Mouse (Mus musculus) thymus, postnatal 4 days (tissue): ENCODE data around the gene Aqp3.

Experiments
- DNase-seq: peaks from one replicate; pipeline ENCODE4 v3.0.0; 2021

Gene Aqp3

DNA sequence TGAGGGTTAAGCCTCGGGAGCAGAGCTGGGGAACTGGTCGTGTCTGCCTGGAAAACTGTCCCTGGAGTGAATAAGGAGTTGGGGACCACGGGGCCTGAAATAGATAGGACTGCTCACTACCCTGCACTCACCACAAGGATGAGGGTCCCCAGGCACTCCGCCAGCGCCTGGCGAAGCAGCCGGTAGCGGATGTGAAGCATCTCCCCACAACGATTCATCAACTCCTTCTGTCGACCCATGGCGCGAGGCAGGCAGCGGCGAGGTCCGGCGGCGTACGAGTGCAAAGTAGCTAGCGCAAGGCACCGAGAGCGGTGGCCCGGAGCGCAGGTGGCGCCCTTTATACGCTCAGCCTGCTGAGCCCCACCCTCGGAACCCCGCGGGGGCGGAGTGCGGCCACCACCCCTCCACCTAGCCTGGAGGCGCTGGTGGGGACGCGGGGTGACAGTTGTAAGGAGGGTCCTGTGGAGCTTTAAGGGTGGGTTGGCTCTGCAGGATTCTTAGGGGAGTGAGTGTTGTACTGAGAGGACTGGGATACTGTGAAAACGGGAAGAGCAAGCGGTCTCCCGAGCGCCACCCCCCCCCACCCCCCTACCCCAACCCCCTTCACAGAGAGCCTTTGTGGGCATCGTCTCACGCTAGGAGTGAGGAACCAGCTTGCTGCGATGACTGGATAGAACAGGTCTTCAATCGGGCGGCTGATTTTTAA is at the start of gene Aqp3:
Gene Aqp3 (minus strand): TSS at position 313 of the 706 bp plus-strand sequence.
- DNase-seq = peak; percentile 77

GRCm38 (mm10) chr4:41142601-41143000 is 44.6 kb upstream of the Aqp3 start:
- no peak for DNase-seq

DNA sequence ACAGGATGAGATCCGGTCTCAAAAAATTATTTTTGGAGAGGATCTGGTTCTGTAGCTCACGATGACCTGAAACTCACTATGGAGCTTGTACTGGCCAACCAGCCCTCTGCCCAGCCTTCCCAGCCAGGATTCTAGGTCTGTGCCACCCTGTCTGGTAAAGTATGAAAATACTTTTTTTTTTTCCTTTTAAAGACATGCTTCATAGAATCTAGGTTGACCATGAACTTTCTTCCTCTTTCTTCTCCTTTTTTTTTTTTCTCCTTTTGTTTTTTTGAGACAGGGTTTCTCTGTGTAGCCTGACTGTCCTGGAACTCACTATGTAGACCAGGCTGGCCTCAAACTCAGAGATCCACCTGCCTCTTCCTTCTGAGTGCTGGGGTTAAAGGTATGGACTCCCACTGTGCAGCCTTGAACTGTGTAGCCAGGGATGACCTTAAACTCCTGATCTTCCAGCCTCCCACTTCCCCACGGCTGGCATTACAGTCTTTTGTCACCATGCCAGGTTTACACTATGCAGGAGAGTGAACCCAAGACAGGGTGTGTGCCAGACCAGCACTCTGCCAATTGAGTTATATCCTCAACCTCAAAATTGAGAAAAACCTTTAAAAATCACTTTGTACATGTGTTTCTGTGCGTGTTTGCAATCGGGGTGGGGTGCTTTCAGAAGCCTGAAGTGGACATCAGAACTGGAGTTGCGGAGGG is 42.3 kb upstream of the Aqp3 start:
- DNase-seq = no peak

- DNase-seq = peak; percentile 20
Observed at GRCm38 (mm10) chr4:41136811-41137210, 38.8 kb upstream of the Aqp3 start.

DNA sequence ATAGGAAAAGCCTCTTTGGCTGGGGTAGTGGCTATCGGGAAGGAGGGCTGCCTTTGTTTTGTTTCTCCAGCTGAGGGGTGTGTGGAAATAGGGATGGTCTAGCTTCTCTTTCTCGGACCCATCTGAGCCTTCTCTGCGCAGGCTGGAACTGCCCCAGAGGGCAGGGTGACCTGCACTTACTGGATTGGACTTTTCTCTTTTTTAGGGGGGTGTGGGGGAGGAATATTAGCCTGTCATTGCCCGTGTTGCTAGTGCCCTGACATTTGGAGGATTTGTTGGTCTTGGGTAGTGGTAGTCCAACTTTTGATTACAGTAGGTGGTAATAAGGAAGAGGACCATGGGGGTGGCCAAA is 38.4 kb upstream of the Aqp3 start:
- DNase-seq = no peak

DNA sequence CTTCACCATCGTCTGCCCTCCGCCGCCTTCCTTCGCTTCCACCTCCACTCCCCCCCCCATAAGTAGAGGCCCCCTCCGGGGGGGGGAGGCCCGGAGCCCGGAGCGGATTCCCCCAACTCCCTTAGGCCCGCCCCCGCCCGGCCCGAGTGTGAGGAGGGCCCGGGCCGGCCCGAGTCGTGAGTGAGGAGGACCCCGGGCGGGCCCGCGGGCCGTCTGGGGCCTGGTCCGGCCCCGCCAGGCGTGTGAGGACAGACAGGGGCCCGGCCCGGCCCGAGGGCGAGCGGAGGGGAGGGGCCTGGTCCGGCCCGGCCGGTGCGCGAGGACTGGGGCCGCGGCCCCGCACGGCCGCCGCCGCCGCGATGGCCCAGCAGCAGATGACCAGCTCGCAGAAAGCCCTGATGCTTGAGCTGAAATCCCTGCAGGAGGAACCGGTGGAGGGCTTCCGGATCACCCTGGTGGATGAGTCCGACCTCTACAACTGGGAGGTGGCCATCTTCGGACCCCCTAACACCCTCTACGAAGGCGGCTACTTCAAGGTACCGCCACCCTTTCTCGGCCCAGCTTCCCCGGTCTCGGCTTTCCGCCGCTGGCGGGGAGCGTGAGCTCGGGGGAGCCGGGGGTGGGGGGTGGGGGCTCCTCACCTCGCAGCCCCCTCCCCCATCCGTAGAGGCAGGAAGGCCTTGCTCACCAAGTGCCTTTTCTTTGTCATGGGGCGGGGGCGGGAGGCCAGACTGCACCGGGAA is 37.9 kb upstream of the Aqp3 start, which contains the start of gene Ube2r2:
Gene Ube2r2 (plus strand): TSS at position 33 of the 743 bp plus-strand sequence.
- DNase-seq = peak; percentile 80

- peak; percentile 95 for DNase-seq
Observed at GRCm38 (mm10) chr4:41134935-41135710, 37.1 kb upstream of the Aqp3 start.

- no peak for DNase-seq
Observed at GRCm38 (mm10) chr4:41133529-41134291, 35.7 kb upstream of the Aqp3 start.

- no peak for DNase-seq
Observed at GRCm38 (mm10) chr4:41132471-41132870, 34.5 kb upstream of the Aqp3 start.

DNA sequence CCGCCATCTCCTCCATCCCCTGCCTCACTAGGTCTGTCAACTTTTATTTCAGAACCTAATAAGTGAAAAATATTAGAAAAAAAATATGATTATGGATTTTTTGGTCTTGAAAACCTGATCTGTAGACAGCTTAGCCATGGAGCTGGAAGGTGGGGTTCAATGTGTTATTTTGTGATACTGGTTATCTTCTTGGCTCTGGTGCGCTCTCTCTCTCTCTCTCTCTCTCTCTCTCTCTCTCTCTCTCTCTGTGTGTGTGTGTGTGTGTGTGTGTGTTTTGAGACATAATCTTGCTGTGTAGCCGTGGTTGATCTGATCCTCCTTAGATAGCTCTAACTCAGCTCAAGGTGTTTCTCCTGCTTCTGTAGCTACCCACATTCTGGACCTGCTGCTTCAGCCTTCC is 31.9 kb upstream of the Aqp3 start:
- no peak for DNase-seq

- peak; percentile 74 for DNase-seq
Observed at GRCm38 (mm10) chr4:41129406-41129805, 31.4 kb upstream of the Aqp3 start.

GRCm38 (mm10) chr4:41124180-41124951 is 26.4 kb upstream of the Aqp3 start, which contains the start of gene Nol6:
TSS of gene Nol6 (minus strand) at chr4:41124455.
- peak; percentile 94 for DNase-seq

GRCm38 (mm10) chr4:41118706-41119292 is 20.8 kb upstream of the Aqp3 start:
- peak; percentile 88 for DNase-seq

DNA sequence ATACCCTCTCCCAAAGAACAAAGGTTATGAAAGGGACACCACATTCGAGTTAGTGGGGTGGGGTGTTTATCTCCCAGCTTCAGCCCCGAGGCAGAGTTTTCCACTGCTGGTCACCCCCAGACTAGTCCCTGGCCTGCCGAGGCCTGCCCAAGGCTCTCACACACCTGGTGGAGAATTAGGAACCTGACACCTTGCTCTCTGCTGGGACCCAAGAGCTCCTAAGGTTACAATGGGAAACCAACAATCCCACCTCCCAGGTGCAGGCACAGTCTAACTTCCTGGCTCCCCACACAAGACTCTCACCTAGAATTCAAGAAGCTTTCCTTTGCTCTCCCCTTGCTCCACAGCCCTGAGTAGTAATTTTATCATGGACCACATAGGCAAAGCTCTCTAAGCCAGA is 18.8 kb upstream of the Aqp3 start:
- no peak for DNase-seq

DNA sequence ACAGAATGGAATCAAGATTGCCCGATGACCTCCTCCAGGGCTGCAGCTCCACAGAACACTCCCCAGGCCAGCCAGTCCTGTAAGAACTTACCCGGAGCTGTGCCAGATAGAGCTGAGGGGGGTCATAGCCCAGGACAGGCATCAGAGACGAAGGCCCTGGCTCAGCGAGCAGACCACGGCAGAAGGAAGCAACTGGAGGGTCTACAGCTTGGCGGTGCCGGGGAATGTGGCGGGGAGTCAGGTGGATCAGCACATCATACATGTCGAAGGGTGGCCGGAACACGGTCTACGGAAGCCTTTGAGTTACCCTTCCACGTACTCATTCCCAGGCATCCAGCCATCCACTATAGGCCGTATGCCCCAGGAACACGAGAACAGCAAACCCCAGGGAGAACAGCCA is 17.8 kb upstream of the Aqp3 start:
- DNase-seq = no peak

- DNase-seq = no peak
Observed at GRCm38 (mm10) chr4:41115074-41115473, 17.1 kb upstream of the Aqp3 start.

GRCm38 (mm10) chr4:41114358-41115070 is 16.5 kb upstream of the Aqp3 start:
- no peak for DNase-seq

- no peak for DNase-seq
Observed at GRCm38 (mm10) chr4:41108717-41109425, 10.9 kb upstream of the Aqp3 start.

- no peak for DNase-seq
Observed at GRCm38 (mm10) chr4:41107440-41107839, 9.5 kb upstream of the Aqp3 start.

DNA sequence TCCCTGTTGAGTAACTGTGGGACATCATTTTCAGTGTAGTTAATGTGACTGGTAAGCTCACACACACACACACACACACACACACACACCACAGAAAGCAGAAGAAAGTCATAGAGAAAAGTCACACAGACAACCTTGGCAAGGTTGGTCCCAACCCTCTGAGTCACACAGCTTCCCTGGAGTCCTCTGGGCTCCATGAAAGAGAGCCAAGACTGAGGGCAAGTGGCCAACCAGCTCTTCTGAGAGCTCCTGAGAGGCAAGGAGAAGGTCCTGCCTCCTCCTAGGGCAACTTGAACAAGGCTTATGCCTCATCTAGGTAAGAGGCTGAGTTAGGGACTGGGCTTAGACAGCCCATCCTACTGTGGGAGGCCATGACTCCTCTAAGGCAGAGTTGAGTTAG is 4.9 kb upstream of the Aqp3 start:
- no peak for DNase-seq
